Mouse (Mus musculus): Measurements from ENCODE around the gene Mmp11. TPM values are rescaled to one million over a fixed set of nuclear protein-coding genes. Genes with fewer than 3 reads are reported as not detected.
A peak's percentile ranks its signal among the peaks of the same experiment; 100 is the strongest.

The Mmp11 gene
- 56.1 and 71.9 TPM in 2 replicates for polyA plus RNA-seq (2014; fragmentation: Nextera tagmentation; extraction: Ambion mirVana)

DNA sequence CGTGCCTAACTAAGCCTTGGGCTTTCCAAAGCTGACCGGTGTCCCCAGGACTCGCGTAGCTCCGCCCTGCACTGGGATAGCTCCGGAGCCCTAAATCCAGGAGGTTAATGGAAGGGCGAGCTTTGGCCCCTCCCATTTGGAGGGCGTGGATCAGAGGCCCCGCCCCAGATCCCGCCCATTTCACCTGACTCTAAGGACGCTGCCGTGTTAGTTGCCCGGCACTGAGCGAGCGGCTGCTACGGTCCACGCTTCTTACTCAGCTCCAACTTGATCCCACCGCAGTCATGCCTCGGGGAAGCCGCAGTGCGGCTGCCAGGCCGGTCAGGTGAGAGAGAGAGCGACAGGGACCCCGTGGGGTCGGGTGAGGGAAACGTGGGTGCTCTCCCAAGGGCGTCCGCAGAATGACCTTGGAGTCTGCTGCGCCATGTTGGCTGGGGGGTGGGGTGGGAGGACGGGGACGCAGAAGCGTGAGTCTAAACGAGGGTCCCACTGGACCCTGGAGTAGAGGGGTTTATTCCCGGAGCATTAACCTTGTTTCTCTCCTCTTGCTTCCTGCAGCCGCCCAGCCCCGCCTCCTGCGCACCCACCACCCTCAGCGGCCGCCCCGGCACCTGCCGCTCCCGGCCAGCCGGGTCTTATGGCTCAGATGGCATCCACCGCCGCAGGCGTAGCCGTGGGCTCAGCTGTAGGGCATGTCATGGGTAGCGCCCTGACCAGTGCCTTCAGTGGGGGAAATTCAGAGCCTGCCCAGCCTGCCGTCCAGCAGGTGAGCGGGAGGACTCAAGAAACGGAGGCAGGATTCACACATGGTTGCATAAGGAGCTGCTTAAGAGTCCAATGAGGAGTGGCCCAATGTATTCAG is at the start of gene Mmp11:
TSS of gene Mmp11 (minus strand) at position 817 of the 862 bp plus-strand sequence.
- peak within 1 kb of the TSS; percentile 43 for H3K4me3 ChIP-seq (ENCODE audit: low read depth, low read length)
- peaks cover 17% of the 10 kb centered on the region for H3K27me3 ChIP-seq (ENCODE audit: control insufficient read depth, insufficient read depth, low read length)
- no peaks in the 10 kb centered on the region for H3K36me3 ChIP-seq (replicated peaks; ENCODE audit: control insufficient read depth, insufficient read depth, low read depth, low read length)
- peaks cover 8% of the 10 kb centered on the region for H3K4me1 ChIP-seq (ENCODE audit: control insufficient read depth, insufficient read depth, low read length)
- DNase-seq (ENCODE audit: low spot score) (peak; percentile 88), ATAC-seq (replicated peaks; ENCODE audit: insufficient number of reproducible peaks, low FRiP score, low TSS enrichment, low read depth) (peak; percentile 26; the same call in 1 of the 2 replicates)
- peak within 1 kb of the TSS; percentile 43 for H3K9ac ChIP-seq (replicated peaks; ENCODE audit: low read length)
- H3K27ac ChIP-seq (replicated peaks; ENCODE audit: low read depth, low read length): no peak within 1 kb of the TSS
- 1% methylated on average over 46 of the region's 51 CpGs for WGBS
- H3K9me3 ChIP-seq (replicated peaks; ENCODE audit: control insufficient read depth, low read length): no peaks in the 10 kb centered on the region
- peak within 1 kb of the TSS; percentile 87 for H3K4me2 ChIP-seq (ENCODE audit: low read depth, low read length)

DNA sequence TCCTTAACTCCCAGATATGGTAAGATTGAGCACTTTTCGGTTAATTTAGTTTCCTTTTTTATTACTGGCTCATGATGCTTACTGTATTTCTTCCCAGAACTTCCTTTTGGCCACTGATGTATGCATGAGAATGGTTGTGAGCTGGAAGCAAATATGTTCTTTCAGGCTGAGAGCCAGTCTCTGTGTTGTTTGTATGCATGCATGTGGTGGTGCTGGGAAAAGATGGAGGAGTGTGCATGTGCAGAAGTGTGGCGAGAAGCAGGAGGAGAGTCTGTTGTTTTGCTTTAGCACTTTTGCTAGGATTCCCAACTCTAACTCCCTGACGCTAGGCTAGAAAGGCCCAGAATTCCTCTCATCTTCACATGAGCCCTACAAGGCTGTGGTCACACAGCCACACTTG is 43.1 kb upstream of the Mmp11 start:
- Histone ChIP-seq H3K36me3 (replicated peaks; ENCODE audit: control insufficient read depth, insufficient read depth, low read depth, low read length) (no peaks in the 10 kb centered on the region), H3K9ac (replicated peaks; ENCODE audit: low read length) (no peak overlapping the region), H3K4me2 (ENCODE audit: low read depth, low read length) (no peak overlapping the region), H3K27me3 (ENCODE audit: control insufficient read depth, insufficient read depth, low read length) (no peaks in the 10 kb centered on the region), H3K9me3 (replicated peaks; ENCODE audit: control insufficient read depth, low read length) (no peaks in the 10 kb centered on the region), H3K27ac (replicated peaks; ENCODE audit: low read depth, low read length) (no peak overlapping the region), H3K4me1 (ENCODE audit: control insufficient read depth, insufficient read depth, low read length) (no peaks in the 10 kb centered on the region), H3K4me3 (ENCODE audit: low read depth, low read length) (no peak overlapping the region)
- ATAC-seq (replicated peaks; ENCODE audit: insufficient number of reproducible peaks, low FRiP score, low TSS enrichment, low read depth) (no peak), DNase-seq (ENCODE audit: low spot score) (no peak)
- WGBS: 92% methylated on average over 3 of the region's 3 CpGs

DNA sequence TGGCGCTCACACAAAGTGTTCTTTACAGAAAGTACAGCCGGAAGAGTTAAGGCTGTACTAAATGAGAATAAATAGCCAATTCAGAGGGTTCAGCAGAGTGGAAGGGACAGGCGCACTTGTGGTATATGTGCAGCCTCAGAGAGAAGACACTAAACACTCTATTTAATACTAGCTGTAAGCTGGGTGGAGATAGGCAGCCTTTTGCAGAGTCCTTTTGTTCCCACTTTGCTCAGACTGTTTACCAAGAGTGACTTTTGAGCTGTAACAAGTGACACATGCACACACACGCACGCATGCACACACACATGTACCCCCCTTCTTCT is 42.5 kb upstream of the Mmp11 start:
- no peak for ATAC-seq (replicated peaks; ENCODE audit: insufficient number of reproducible peaks, low FRiP score, low TSS enrichment, low read depth)
- Histone ChIP-seq H3K9ac (replicated peaks; ENCODE audit: low read length) (no peak overlapping the region), H3K36me3 (replicated peaks; ENCODE audit: control insufficient read depth, insufficient read depth, low read depth, low read length) (no peaks in the 10 kb centered on the region), H3K27ac (replicated peaks; ENCODE audit: low read depth, low read length) (no peak overlapping the region), H3K9me3 (replicated peaks; ENCODE audit: control insufficient read depth, low read length) (no peaks in the 10 kb centered on the region), H3K4me3 (ENCODE audit: low read depth, low read length) (no peak overlapping the region), H3K27me3 (ENCODE audit: control insufficient read depth, insufficient read depth, low read length) (no peaks in the 10 kb centered on the region), H3K4me1 (ENCODE audit: control insufficient read depth, insufficient read depth, low read length) (no peaks in the 10 kb centered on the region), H3K4me2 (ENCODE audit: low read depth, low read length) (no peak overlapping the region)
- no peak for DNase-seq (ENCODE audit: low spot score)
- 86% methylated on average over 5 of the region's 5 CpGs for WGBS

DNA sequence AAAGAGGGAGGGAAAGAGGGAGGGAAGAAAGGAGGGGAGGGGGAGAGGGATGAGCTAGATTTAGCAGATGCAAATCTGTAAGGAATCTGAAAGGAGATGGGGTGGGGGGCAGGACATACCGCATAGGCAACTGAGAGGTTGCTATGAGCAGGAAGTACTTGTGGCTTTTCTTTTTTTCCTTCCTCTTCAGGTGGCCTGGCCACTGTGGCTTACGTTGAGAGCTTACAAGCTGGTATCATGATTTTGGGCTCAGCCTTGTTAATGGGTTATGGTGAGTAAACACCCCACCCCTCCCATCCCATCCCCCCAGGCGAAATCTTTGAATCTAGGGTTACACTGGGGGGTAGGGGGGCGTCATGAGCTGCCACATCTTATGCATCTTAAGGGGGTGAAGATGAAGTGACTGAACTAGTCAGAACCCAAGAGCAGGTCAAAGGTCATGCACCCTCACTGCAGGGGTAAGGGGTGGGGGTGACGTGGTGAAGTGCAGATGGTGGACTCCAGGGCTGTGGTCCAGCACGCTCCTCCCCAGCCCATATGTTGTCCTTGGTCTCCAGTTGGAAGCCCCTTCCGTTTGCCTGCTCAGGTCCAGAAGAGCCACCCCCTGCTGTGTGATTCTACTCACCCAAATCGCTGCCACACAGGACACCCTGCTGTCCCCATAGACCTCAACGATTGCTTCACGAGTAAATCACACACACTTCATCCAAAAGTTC is 42.0 kb upstream of the Mmp11 start:
- Histone ChIP-seq H3K27ac (replicated peaks; ENCODE audit: low read depth, low read length) (no peak overlapping the region), H3K4me2 (ENCODE audit: low read depth, low read length) (no peak overlapping the region), H3K36me3 (replicated peaks; ENCODE audit: control insufficient read depth, insufficient read depth, low read depth, low read length) (no peaks in the 10 kb centered on the region), H3K9ac (replicated peaks; ENCODE audit: low read length) (no peak overlapping the region), H3K27me3 (ENCODE audit: control insufficient read depth, insufficient read depth, low read length) (no peaks in the 10 kb centered on the region), H3K4me1 (ENCODE audit: control insufficient read depth, insufficient read depth, low read length) (no peaks in the 10 kb centered on the region), H3K4me3 (ENCODE audit: low read depth, low read length) (no peak overlapping the region), H3K9me3 (replicated peaks; ENCODE audit: control insufficient read depth, low read length) (no peaks in the 10 kb centered on the region)
- ATAC-seq (replicated peaks; ENCODE audit: insufficient number of reproducible peaks, low FRiP score, low TSS enrichment, low read depth) (no peak), DNase-seq (ENCODE audit: low spot score) (no peak)
- WGBS: 49% methylated on average over 10 of the region's 10 CpGs

DNA sequence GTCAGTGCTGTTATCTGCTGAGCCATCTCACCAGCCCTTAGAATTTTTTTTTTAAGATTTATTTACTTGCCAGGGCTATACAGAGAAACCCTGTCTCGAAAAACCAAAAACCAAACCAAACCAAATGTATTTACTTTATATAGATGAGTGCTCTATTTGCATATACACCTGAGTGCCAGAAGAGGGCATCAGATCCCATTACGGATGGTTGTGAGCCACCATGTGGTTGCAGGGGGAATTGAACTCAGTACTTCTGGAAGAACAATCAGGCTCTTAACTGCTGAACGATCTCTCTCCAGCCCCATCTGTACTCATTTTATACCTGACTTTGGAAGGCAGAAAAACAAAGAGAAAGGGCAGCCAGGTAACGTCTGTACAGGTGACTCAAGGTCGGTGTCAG is 38.9 kb upstream of the Mmp11 start:
- 78% methylated on average over 5 of the region's 5 CpGs for WGBS
- Histone ChIP-seq H3K27me3 (ENCODE audit: control insufficient read depth, insufficient read depth, low read length) (no peaks in the 10 kb centered on the region), H3K4me2 (ENCODE audit: low read depth, low read length) (no peak overlapping the region), H3K4me1 (ENCODE audit: control insufficient read depth, insufficient read depth, low read length) (no peaks in the 10 kb centered on the region), H3K9me3 (replicated peaks; ENCODE audit: control insufficient read depth, low read length) (no peaks in the 10 kb centered on the region), H3K27ac (replicated peaks; ENCODE audit: low read depth, low read length) (no peak overlapping the region), H3K36me3 (replicated peaks; ENCODE audit: control insufficient read depth, insufficient read depth, low read depth, low read length) (no peaks in the 10 kb centered on the region), H3K4me3 (ENCODE audit: low read depth, low read length) (no peak overlapping the region), H3K9ac (replicated peaks; ENCODE audit: low read length) (no peak overlapping the region)
- DNase-seq (ENCODE audit: low spot score) (peak; percentile 23), ATAC-seq (replicated peaks; ENCODE audit: insufficient number of reproducible peaks, low FRiP score, low TSS enrichment, low read depth) (no peak)

DNA sequence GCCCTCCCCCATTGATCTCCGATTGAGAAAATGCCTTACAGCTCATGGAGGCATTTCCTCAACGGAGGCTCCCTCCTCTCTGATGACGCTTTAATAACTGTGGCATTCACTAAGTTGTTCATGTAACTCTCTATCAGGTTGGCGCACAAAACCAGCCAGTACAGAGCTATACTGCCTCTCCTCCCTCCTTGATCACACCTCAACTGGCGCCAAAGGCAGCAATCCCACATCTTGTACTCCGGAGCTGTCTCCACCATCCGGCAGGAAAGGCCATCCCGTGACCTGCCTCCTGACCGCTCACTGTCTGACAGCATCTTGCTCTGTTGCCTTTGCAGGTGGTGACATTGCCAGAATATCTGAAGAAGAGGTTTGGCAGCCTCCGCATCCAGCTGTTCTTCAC is 37.5 kb upstream of the Mmp11 start:
- Histone ChIP-seq H3K4me1 (ENCODE audit: control insufficient read depth, insufficient read depth, low read length) (no peaks in the 10 kb centered on the region), H3K9me3 (replicated peaks; ENCODE audit: control insufficient read depth, low read length) (no peaks in the 10 kb centered on the region), H3K27ac (replicated peaks; ENCODE audit: low read depth, low read length) (no peak overlapping the region), H3K9ac (replicated peaks; ENCODE audit: low read length) (no peak overlapping the region), H3K36me3 (replicated peaks; ENCODE audit: control insufficient read depth, insufficient read depth, low read depth, low read length) (no peaks in the 10 kb centered on the region), H3K4me3 (ENCODE audit: low read depth, low read length) (no peak overlapping the region), H3K4me2 (ENCODE audit: low read depth, low read length) (no peak overlapping the region), H3K27me3 (ENCODE audit: control insufficient read depth, insufficient read depth, low read length) (no peaks in the 10 kb centered on the region)
- DNase-seq (ENCODE audit: low spot score): no peak
- no peak for ATAC-seq (replicated peaks; ENCODE audit: insufficient number of reproducible peaks, low FRiP score, low TSS enrichment, low read depth)
- WGBS: 91% methylated on average over 10 of the region's 10 CpGs

DNA sequence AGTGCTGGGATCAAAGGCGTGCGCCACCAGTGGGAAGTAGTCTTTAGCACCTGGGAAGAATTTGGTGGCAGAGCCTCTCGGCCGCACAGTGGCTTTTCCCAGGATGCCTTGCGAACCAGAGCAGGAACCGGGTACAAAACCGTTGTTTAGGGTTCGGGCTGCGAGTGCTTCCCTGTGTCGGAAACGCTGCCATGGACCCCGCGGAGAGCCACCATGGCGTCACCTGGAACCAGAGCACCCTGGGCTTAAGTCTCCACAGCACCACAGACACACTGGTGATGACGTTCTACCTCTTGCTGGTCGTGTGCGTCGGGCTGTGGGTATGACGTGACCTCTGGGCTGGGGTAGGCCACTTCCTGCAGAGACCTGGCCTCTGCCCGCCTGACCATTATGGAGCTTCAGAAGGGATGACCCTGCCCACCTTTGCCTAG is 18.1 kb upstream of the Mmp11 start, which contains the start of gene Gm5134:
TSS of gene Gm5134 (plus strand) at position 134 of the 431 bp plus-strand sequence.
- WGBS: 36% methylated on average over 20 of the region's 20 CpGs
- H3K9ac ChIP-seq (replicated peaks; ENCODE audit: low read length): peak within 1 kb of the TSS; percentile 32; the same call in 1 of the 2 replicates
- peak within 1 kb of the TSS; percentile 36 for H3K4me2 ChIP-seq (ENCODE audit: low read depth, low read length)
- no peaks in the 10 kb centered on the region for H3K4me1 ChIP-seq (ENCODE audit: control insufficient read depth, insufficient read depth, low read length)
- ATAC-seq (replicated peaks; ENCODE audit: insufficient number of reproducible peaks, low FRiP score, low TSS enrichment, low read depth) (no peak), DNase-seq (ENCODE audit: low spot score) (peak; percentile 20)
- H3K36me3 ChIP-seq (replicated peaks; ENCODE audit: control insufficient read depth, insufficient read depth, low read depth, low read length): no peaks in the 10 kb centered on the region
- H3K27ac ChIP-seq (replicated peaks; ENCODE audit: low read depth, low read length): no peak within 1 kb of the TSS
- no peaks in the 10 kb centered on the region for H3K27me3 ChIP-seq (ENCODE audit: control insufficient read depth, insufficient read depth, low read length)
- peak within 1 kb of the TSS; percentile 21 for H3K4me3 ChIP-seq (ENCODE audit: low read depth, low read length)
- no peaks in the 10 kb centered on the region for H3K9me3 ChIP-seq (replicated peaks; ENCODE audit: control insufficient read depth, low read length)
